Mouse (Mus musculus) ES-Bruce4 (cell line): ENCODE results near the gene Cfap57.

Experiments used
- CTCF ChIP-seq: IDR thresholded peaks from one replicate; pipeline ENCODE4 v1.8.1; 2011; ENCODE audit warnings: low read depth, low read length
- POLR2A ChIP-seq: IDR thresholded peaks from one replicate; pipeline ENCODE4 v1.8.1; 2011; ENCODE audit warnings: low read length; ENCODE audit not compliant: insufficient read depth

DNA sequence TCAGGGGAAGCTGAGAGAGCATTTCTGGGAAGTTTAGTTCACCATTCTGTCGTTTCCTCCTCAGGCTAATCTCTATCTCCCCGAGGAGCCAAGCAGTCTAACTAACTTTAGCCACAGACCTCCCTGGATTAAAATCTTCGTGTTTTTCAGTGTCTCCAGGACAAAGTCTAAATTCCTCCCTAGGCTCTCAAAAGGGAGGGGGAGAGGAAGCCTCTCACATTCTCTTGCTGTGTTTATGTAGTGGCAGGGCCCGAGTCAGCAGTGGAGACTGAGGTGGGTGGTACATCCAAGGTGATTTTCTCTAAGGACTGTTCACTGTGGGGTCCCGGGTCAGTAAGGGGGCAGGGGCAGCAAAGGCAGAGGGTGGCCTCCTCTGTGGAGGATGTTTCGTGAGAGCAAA is 82.8 kb downstream of the Cfap57 start:
- TF ChIP-seq CTCF (no peak), POLR2A (no peak)
